Mouse (Mus musculus) embryonic facial prominence, embryonic 12.5 days (tissue): ENCODE measurements around the gene Arhgap19. TPM values are rescaled to one million over a fixed set of nuclear protein-coding genes. Genes with fewer than 3 reads are reported as not detected.

Experiments used
- ATAC-seq: fragments of 200-750 bp; cut with Nextera tagmentation; 2 replicates; pipeline ENCODE4 v1.8.0; 2017; ENCODE audit not compliant: insufficient number of reproducible peaks, insufficient read depth, low FRiP score, low TSS enrichment
- H3K27ac ChIP-seq: fragments of 300-500 bp; sonication (generic); 2 replicates; pipeline ENCODE4 v1.5.1; 2016; ENCODE audit warnings: mild to moderate bottlenecking
- H3K27me3 ChIP-seq: fragments of 300-500 bp; sonication (generic); 2 replicates; pipeline ENCODE4 v1.6.1; 2016; ENCODE audit warnings: mild to moderate bottlenecking, moderate library complexity
- H3K36me3 ChIP-seq: fragments of 300-500 bp; sonication (generic); 2 replicates; pipeline ENCODE4 v1.6.1; 2016; ENCODE audit warnings: mild to moderate bottlenecking
- H3K4me1 ChIP-seq: fragments of 300-500 bp; sonication (generic); 2 replicates; pipeline ENCODE4 v1.6.1; 2016
- H3K4me2 ChIP-seq: fragments of 300-500 bp; sonication (generic); replicated peaks from 2 replicates; pipeline ENCODE4 v1.6.1; 2016; ENCODE audit warnings: mild to moderate bottlenecking, moderate library complexity
- H3K4me3 ChIP-seq: fragments of 300-500 bp; sonication (generic); 2 replicates; pipeline ENCODE4 v1.5.1; 2016; ENCODE audit warnings: mild to moderate bottlenecking
- H3K9ac ChIP-seq: fragments of 300-500 bp; sonication (generic); 2 replicates; pipeline ENCODE4 v1.6.1; 2016; ENCODE audit warnings: mild to moderate bottlenecking, moderate library complexity
- H3K9me3 ChIP-seq: fragments of 300-500 bp; sonication (generic); 2 replicates; pipeline ENCODE4 v1.6.1; 2016; ENCODE audit warnings: mild to moderate bottlenecking, moderate library complexity
- WGBS: fragments of 180-500 bp; shearing (Covaris S2); methylation state at CpG from one replicate; pipeline ENCODE4 v1.1.7; 2016; 5-methylcytosine and 5-hydroxymethylcytosine counted together
- polyA plus RNA-seq: library from polyadenylated mRNA; unstranded; fragments of >200 nt; fragmentation: Nextera tagmentation; extraction: Ambion mirVana; gene quantifications from 2 replicates; pipeline ENCODE4 v1.2.1, GENCODE M21; 2016

Arhgap19 gene
- polyA plus RNA-seq, 1 experiment from 2014 or later, result 33.1 TPM

DNA sequence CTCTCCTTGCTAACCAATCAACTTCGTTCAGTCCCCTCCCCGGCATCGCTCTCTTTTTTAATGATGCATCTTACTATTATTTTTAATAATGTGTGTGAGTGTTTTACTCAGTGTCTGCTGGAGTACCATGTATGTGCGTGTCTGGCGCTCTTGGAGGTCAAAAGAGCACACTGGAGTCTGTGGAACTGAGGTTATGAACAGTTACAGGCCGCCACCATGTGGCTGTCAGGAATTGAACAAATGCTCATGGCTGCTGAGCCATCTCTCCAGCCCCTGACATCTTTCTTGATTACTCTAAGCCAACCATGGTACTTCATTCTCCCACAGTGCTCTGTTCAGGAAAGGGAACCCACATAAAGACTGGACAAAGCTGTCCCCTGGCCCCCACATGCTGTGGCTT lies 42.1 kb downstream of the Arhgap19 start:
- no peaks in the 10 kb centered on the region for H3K27me3 ChIP-seq
- H3K9ac ChIP-seq, result no peak overlapping the region
- H3K4me3 ChIP-seq, result no peak overlapping the region
- no peak overlapping the region for H3K4me2 ChIP-seq
- no peaks in the 10 kb centered on the region for H3K4me1 ChIP-seq
- H3K27ac ChIP-seq, result no peak overlapping the region
- no peak for ATAC-seq
- 79% methylated on average over 6 of the region's 6 CpGs for WGBS
- 0 out of 2 replicates have a peak, but pooled peaks cover 5% of the 10 kb centered on the region for H3K9me3 ChIP-seq
- H3K36me3 ChIP-seq, result no peaks in the 10 kb centered on the region

DNA sequence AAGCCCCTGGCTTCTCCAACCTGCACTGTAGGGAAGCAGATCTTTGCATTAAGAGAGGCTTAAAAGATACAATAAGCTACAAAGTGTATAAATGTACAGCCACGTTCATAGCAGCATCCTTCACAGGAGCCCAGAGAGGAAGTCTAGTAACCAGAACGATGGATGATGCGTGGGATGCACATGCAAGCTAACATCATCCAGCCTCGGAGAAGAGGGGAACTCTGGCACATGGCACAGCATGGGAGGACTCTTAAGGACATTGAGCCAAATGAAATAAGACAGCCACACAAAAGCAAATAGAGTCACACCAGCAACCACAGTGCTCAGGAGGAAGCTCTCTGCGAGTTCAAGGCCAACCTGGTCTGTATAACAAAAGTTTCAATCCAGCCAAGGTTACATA lies 42.6 kb downstream of the Arhgap19 start:
- Histone ChIP-seq H3K4me2 (no peak overlapping the region), H3K36me3 (no peaks in the 10 kb centered on the region), H3K4me3 (no peak overlapping the region), H3K27ac (no peak overlapping the region), H3K9ac (no peak overlapping the region), H3K9me3 (0 out of 2 replicates have a peak, but pooled peaks cover 5% of the 10 kb centered on the region), H3K4me1 (no peaks in the 10 kb centered on the region), H3K27me3 (no peaks in the 10 kb centered on the region)
- WGBS, result 84% methylated on average over 5 of the region's 5 CpGs
- ATAC-seq, result no peak

DNA sequence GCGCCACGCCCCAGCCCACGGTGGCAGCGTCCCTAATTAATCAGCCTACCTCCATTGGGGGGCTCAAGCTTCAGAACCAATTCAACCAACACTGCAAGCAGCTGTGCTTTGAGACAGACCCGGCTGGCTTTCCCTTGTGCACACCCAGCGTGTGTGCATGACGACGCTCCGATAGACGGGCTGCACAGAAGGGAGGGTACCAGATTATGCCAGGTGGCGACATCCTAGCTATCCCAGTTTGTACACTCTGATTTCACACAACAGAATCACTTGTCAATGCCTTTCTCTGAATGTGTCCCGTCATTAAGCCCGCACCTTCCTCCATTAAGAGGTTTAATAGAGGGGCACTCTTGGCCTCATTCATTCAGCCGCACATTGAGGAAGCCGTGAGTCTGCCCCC lies 47.1 kb downstream of the Arhgap19 start:
- no peak for ATAC-seq
- Histone ChIP-seq H3K36me3 (no peaks in the 10 kb centered on the region), H3K27ac (no peak overlapping the region), H3K9me3 (no peaks in the 10 kb centered on the region), H3K4me1 (no peaks in the 10 kb centered on the region), H3K4me2 (no peak overlapping the region), H3K4me3 (no peak overlapping the region), H3K27me3 (no peaks in the 10 kb centered on the region), H3K9ac (no peak overlapping the region)
- 79% methylated on average over 15 of the region's 15 CpGs for WGBS

DNA sequence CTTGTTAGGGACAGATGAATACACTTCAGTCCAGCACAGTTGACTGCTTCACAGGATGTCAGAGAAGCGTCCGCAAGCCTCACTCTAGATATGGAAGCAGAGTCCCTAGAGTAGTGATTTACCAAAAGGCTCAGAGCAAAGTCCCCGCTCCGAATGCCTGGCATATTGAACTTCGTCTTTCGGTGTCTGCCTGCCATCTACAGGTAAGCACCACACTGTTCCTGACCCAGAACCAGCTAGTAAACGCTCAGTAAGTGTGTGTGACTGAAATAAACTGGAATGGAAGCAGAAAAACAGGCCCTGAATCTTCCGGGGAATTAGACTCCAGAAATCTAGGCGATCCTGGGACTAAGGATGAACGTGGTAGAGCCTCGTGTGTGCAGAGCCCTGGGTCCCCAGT lies 49.9 kb downstream of the Arhgap19 start:
- H3K27me3 ChIP-seq, result 0 out of 2 replicates have a peak, but pooled peaks cover 2% of the 10 kb centered on the region
- no peaks in the 10 kb centered on the region for H3K4me1 ChIP-seq
- no peaks in the 10 kb centered on the region for H3K9me3 ChIP-seq
- 69% methylated on average over 11 of the region's 11 CpGs for WGBS
- no peak overlapping the region for H3K27ac ChIP-seq
- no peaks in the 10 kb centered on the region for H3K36me3 ChIP-seq
- no peak overlapping the region for H3K4me2 ChIP-seq
- no peak for ATAC-seq
- no peak overlapping the region for H3K9ac ChIP-seq
- no peak overlapping the region for H3K4me3 ChIP-seq

DNA sequence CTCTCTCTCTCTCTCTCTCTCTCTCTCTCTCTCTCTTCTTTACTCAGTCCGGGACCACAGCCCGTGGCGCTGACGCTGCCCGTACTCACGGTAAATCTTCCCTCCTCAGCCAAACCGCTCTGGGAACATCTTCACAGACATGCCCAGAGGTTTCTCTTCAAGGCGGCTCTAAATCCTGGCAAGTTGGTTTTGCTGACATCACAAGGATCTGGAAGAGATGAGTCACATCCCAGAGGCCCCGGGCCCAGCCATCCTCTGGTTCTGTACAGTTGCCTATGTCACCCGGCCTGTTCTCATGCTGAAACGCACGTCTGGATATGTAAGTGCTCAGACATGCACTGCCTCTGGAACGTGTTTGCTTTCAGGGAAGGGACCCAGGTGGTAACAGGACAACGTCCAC lies 54.4 kb downstream of the Arhgap19 start:
- Histone ChIP-seq H3K27me3 (peaks cover 31% of the 10 kb centered on the region), H3K9ac (no peak overlapping the region), H3K4me3 (no peak overlapping the region), H3K36me3 (no peaks in the 10 kb centered on the region), H3K9me3 (no peaks in the 10 kb centered on the region), H3K4me1 (peaks cover 19% of the 10 kb centered on the region), H3K27ac (no peak overlapping the region), H3K4me2 (no peak overlapping the region)
- 93% methylated on average over 14 of the region's 14 CpGs for WGBS
- no peak for ATAC-seq

DNA sequence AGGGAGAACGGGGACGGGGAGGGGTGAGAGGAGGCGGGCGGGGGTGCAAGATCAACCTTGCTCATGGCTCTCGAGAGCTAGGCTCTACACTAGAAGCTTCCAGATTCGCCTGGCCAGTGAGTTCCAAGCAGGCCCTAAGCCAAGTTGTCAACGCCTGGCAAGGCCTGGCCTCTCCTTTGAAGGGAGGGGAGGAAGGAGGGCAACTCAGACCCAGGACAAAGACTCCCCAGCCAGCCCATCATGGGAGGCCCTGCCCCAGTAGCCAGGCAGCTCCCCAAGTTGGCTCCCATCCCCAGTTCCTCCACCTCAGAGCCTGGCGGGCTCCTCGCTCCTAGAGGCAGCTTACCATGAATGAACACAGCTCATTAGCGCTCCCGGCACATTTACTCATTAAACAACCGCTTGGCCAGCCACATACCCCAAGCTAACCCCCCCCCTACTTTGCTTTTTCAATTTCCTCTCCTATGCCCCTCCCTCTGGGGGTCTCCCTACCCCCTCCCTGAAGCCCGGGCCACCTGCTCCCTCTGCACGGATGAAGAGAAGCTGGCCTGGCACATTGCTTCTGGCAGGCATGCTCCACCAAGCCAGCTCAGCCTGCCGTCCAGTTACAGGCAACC lies 55.8 kb downstream of the Arhgap19 start:
- no peak for ATAC-seq
- Histone ChIP-seq H3K9me3 (no peaks in the 10 kb centered on the region), H3K9ac (no peak overlapping the region), H3K27me3 (peaks cover 44% of the 10 kb centered on the region), H3K4me2 (no peak overlapping the region), H3K4me3 (no peak overlapping the region), H3K4me1 (peaks cover 19% of the 10 kb centered on the region), H3K27ac (no peak overlapping the region), H3K36me3 (no peaks in the 10 kb centered on the region)
- WGBS, result 63% methylated on average over 15 of the region's 15 CpGs

DNA sequence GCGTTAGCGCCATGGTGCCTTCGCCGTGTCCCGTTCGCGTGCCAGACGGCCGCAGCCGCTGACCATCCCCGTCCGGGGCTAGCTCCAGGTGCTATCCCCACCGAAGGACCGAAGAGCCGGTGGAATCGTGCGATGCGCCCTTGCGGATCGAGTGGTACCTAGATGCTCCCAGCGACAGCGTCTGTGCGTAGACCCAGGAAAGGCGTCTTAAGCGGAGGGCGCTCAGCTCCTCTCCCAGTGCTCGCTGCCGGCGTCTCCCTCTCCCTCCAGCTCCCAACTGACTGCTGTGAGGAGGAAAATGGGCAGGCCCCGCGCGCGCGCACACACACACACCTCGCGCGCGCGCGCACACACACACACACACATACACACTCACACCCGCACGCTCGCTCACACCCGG lies 58.5 kb downstream of the Arhgap19 start, which contains the start of gene Slit1:
TSS of gene Slit1 (minus strand) at position 270 of the 400 bp plus-strand sequence.
- ATAC-seq, result no peak
- H3K9me3 ChIP-seq, result no peaks in the 10 kb centered on the region
- peaks cover 68% of the 10 kb centered on the region for H3K27me3 ChIP-seq
- no peaks in the 10 kb centered on the region for H3K36me3 ChIP-seq
- no peak within 1 kb of the TSS for H3K27ac ChIP-seq
- WGBS, result under 1% methylated on average over 39 of the region's 44 CpGs
- H3K4me2 ChIP-seq, result peak within 1 kb of the TSS; percentile 96
- H3K4me3 ChIP-seq, result peak within 1 kb of the TSS; percentile 43
- H3K4me1 ChIP-seq, result peaks cover 19% of the 10 kb centered on the region
- H3K9ac ChIP-seq, result peak within 1 kb of the TSS; percentile 22

DNA sequence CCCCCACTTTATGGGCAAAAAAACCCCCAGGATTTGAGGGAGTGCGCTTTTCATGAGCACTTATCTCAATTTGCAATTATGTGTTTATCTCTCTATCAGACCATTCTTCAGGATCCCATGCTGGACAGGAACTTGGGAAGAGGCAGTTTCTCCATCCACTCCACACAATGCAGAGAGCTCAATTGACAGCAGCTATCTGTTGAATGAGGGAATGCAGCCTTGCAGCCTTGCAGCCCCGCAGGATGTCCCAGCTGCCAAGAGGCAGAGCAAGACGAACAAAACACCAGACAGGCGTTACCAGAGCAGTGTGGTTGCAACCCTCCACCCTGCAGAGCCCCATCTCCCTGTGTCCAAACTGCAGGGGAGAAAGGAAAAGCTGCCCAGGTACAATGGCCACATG lies 63.0 kb downstream of the Arhgap19 start:
- WGBS, result 16% methylated on average over 4 of the region's 4 CpGs
- no peak overlapping the region for H3K9ac ChIP-seq
- ATAC-seq, result no peak
- peaks cover 23% of the 10 kb centered on the region for H3K4me1 ChIP-seq
- no peak overlapping the region for H3K4me3 ChIP-seq
- H3K27me3 ChIP-seq, result peaks cover 73% of the 10 kb centered on the region
- H3K36me3 ChIP-seq, result no peaks in the 10 kb centered on the region
- no peak overlapping the region for H3K27ac ChIP-seq
- no peaks in the 10 kb centered on the region for H3K9me3 ChIP-seq
- no peak overlapping the region for H3K4me2 ChIP-seq

DNA sequence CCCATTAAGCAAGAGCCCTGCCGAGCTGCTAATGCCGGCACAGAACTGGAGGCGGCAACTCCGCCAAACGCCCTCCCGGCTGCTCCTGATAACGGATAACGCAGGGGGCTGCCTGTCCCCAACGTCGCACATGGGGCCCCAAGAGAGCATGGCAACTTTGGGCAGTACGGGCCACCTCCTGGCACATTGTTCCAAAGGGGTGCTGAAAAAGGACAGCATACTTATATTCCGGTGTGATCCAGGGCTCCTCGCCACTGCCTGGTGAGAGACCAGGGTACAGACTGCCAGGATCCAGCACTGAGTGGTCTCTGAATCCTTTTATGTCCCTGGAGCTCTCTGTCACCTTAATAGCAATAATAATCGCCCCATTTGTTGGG lies 63.4 kb downstream of the Arhgap19 start:
- Histone ChIP-seq H3K9me3 (no peaks in the 10 kb centered on the region), H3K9ac (no peak overlapping the region), H3K36me3 (no peaks in the 10 kb centered on the region), H3K4me3 (no peak overlapping the region), H3K4me2 (0 out of 2 replicates have a peak overlapping the region, but pooled peaks have one; percentile 11), H3K27ac (no peak overlapping the region), H3K27me3 (peaks cover 68% of the 10 kb centered on the region), H3K4me1 (peaks cover 18% of the 10 kb centered on the region)
- 10% methylated on average over 14 of the region's 14 CpGs for WGBS
- ATAC-seq, result no peak

DNA sequence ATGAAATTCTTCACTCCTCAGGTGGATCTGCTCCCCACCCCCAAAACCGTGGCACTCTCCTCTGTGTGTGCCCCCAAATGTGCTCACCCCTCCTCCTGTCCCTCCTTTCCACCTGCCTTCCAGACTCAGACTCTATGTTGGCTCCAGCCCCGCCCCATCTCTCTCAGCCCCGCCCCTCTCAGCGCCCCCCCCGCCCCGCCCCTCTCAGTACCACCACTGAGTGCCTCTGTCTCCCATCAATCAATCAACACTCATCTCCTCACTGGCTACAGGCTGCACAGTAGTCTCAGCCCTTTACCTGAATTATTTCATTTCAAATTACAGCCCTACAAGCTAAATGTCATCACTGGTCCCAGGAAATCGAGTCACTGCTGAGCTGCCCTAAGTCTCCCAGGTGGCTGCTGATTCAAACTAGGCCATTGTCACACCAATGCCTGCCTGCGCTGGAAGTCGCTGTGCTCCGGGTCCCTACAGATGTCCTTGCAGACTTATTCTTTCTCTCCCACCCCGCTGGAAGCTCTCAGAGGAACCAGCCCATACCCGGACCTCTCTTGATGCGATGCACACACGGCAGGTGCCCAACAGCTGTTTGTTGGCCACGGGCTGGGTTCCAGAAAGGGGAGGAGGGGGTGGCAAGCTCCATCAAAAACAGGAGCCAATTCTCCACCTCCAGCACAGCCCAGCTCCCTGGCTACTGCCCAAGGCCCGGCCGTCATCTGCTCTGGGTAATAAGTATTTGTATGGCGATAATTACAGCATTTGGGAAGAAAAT lies 64.0 kb downstream of the Arhgap19 start:
- no peak for ATAC-seq
- Histone ChIP-seq H3K4me2 (0 out of 2 replicates have a peak overlapping the region, but pooled peaks have one; percentile 11), H3K27ac (no peak overlapping the region), H3K4me1 (peaks cover 12% of the 10 kb centered on the region), H3K27me3 (peaks cover 63% of the 10 kb centered on the region), H3K9me3 (no peaks in the 10 kb centered on the region), H3K9ac (no peak overlapping the region), H3K36me3 (no peaks in the 10 kb centered on the region), H3K4me3 (no peak overlapping the region)
- 2% methylated on average over 18 of the region's 18 CpGs for WGBS

DNA sequence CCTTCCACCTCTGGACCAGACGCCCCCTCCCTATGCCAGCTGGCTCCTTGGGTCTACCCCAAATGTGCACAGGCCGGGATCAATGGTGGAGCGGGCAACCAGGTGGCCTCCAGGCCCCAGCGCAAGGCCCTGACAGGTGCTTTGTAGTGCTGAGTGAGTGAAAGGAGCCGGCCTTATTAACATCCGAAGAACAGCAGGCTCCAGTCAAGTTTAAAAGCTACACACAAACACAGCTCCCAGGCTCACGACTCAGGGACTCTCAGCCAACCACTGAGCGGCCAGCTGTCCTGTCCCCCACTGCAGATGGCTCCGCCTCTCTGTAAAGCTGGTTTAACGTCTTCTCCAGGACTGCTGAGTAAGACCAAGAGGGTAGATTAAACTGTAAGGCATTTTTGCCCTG lies 67.2 kb downstream of the Arhgap19 start:
- Histone ChIP-seq H3K9ac (no peak overlapping the region), H3K27me3 (peaks cover 32% of the 10 kb centered on the region), H3K4me1 (0 out of 2 replicates have a peak, but pooled peaks cover 8% of the 10 kb centered on the region), H3K4me3 (no peak overlapping the region), H3K36me3 (no peaks in the 10 kb centered on the region), H3K4me2 (no peak overlapping the region), H3K27ac (no peak overlapping the region), H3K9me3 (no peaks in the 10 kb centered on the region)
- ATAC-seq, result no peak
- WGBS, result 20% methylated on average over 10 of the region's 10 CpGs

DNA sequence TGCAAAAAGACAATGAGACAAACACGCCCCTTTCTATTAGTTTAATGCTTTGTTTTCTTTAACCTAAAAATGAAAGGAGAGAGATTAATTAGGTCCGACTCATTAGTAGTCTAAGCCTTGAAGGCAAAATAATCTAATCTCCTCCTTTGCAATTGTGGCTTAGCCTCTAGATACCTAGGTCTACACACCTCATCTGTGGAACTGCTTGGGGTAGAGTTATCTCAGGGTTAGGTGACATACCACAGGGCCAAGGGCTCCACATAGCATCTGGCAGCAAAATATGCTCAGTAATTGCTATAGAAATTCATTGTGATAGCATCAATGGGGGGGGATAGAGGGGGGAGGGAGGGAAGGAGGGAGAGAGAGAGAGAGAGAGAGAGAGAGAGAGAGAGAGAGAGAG lies 76.4 kb downstream of the Arhgap19 start:
- H3K27me3 ChIP-seq, result no peaks in the 10 kb centered on the region
- H3K4me3 ChIP-seq, result no peak overlapping the region
- H3K4me2 ChIP-seq, result no peak overlapping the region
- no peaks in the 10 kb centered on the region for H3K36me3 ChIP-seq
- H3K9ac ChIP-seq, result no peak overlapping the region
- H3K4me1 ChIP-seq, result peaks cover 14% of the 10 kb centered on the region
- no peak for ATAC-seq
- no peak overlapping the region for H3K27ac ChIP-seq
- WGBS, result 48% methylated on average over 2 of the region's 2 CpGs
- no peaks in the 10 kb centered on the region for H3K9me3 ChIP-seq
